Mouse (Mus musculus): ENCODE data around the gene Syce2. TPM values are rescaled to one million over a fixed set of nuclear protein-coding genes. Genes with fewer than 3 reads are reported as not detected.
A peak's percentile ranks its signal among the peaks of the same experiment; 100 is the strongest.

Syce2 gene
- polyA plus RNA-seq, 1 experiment from 2014 or later: 17.8 TPM

DNA sequence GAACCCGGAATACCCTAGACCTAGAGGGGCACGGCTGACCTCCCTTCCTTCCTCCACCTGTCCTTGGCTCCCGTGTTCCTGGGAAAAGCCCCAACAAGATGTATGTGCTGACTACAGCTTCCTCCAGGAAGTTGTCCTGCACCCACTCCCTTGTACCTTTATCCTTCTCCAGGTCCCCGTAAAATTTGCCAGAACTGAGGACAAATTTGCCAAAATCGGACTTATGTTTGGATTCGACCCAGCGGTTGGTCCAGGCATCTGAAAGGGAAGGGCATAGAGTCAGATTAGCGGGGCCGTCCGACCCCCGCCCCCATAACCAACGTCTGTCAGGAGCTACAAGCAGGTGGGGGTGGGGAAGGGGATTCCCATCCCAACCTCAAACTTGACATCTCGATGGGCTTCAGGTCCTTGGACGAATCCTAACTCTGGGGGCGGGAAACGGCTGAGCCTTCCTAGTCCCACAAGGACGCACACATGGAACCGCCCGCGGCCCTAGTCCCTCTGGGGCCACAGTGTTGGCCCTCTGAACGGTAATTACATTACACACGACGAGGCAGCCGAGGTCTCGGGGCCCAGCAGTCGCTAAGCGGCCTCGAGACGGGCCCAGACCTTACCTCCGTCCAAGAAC lies 25.7 kb upstream of the Syce2 start:
- Histone ChIP-seq H3K4me2 (peak overlapping the region; percentile 88), H3K27ac (peak overlapping the region; percentile 92), H3K4me1 (replicated peaks) (peaks cover 44% of the 10 kb centered on the region), H3K9ac (peak overlapping the region; percentile 98), H3K36me3 (peaks cover 39% of the 10 kb centered on the region), H3K9me3 (no peaks in the 10 kb centered on the region), H3K4me3 (peak overlapping the region; percentile 98), H3K27me3 (no peaks in the 10 kb centered on the region)
- under 1% methylated on average over 30 of the region's 30 CpGs for WGBS
- peak; percentile 46 for ATAC-seq (ENCODE audit: low FRiP score)

DNA sequence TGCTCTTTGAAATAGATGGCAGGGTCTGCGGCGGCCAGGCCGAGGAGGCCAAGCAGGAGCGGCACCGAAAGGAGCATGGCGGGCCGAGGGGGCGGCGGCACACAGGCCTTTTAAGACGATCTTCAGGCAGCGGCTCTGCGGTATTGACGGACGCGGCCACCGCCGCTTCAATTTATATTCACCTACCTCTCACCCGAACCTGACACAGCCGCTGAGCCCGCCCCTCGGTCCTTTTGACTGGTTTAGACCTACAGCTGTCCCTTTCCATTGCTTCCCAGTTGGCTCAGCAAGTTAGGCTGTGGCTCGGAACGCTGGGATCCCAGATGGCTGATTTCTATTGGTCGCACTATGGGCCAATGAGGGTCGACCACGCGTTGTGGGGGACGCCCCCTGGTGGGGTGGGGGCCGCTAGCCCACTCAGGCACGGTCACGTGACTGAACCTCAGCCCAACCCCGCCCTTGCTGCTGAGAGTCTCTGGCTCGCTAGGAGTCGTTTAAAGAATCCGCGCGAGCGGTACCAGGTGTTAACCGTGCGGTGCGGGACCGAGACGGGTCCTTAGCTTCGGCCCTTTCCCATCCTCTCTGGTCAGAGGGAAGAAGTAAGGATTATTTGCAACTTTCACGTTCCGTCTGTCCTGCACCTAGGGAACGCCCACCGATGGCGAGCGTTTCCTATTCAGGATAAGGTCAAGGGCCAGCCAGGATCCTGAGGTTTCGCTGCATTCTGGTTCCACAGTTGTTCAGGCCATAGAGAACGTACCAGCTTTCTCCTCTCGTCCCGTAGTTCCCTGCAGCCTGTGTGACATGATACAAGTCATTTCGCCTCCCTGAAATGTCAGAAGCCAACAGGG lies 25.0 kb upstream of the Syce2 start, which contains the start of gene Calr:
Gene Calr, minus strand, starts transcription at position 213 of the 851 bp plus-strand sequence.
- ATAC-seq (ENCODE audit: low FRiP score): peak; percentile 99

DNA sequence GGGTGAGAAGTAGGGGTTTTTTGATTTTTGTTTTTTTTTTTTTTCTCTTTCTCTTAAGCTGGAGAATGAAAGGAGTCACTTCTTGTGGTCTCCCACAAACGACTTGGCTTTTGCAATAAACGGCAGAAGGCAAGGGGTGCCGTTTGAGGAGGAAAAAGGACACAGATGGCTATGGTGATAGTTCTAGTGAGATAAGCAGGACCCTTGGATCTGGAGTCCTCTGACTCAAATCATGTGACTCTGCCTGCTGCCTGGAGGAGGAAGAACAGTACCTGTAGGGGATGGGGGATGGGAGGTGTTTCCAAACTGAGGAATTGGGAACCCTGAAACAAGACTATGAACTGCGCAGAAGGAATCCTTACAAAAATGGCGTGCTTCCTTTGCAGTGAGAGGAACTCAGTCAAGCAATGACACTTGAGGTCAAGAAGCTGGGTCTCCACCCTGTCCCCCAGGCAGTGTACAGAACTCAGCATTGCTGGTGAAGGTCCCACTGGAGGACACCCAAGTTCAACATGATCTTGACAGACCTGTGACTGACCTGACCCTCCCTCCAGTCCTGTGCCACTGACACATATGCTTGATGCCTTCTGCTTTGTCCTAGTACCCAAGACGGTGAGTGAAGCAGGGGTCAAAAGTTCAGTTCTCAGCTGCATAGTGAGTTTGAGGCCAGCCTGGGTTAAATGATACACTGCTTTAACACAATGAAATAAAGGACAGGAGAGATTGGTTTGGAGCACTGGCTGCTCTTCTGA lies 24.1 kb upstream of the Syce2 start:
- no peak for ATAC-seq (ENCODE audit: low FRiP score)
- Histone ChIP-seq H3K4me2 (peak overlapping the region; percentile 78), H3K36me3 (peaks cover 22% of the 10 kb centered on the region), H3K27ac (peak overlapping the region; percentile 87), H3K9me3 (no peaks in the 10 kb centered on the region), H3K9ac (peak overlapping the region; percentile 79), H3K27me3 (no peaks in the 10 kb centered on the region), H3K4me1 (replicated peaks) (peaks cover 35% of the 10 kb centered on the region), H3K4me3 (peak overlapping the region; percentile 98)
- 53% methylated on average over 6 of the region's 6 CpGs for WGBS

More for the DNA sequence above, 25.0 kb upstream of the Syce2 start, which contains the start of gene Calr:
- Histone ChIP-seq H3K4me3 (peak within 1 kb of the TSS; percentile 98), H3K36me3 (peaks cover 32% of the 10 kb centered on the region), H3K4me2 (peak within 1 kb of the TSS; percentile 88), H3K27me3 (no peaks in the 10 kb centered on the region), H3K9me3 (no peaks in the 10 kb centered on the region), H3K27ac (peak within 1 kb of the TSS; percentile 92), H3K9ac (peak within 1 kb of the TSS; percentile 98), H3K4me1 (replicated peaks) (peaks cover 43% of the 10 kb centered on the region)
- WGBS: under 1% methylated on average over 55 of the region's 55 CpGs

DNA sequence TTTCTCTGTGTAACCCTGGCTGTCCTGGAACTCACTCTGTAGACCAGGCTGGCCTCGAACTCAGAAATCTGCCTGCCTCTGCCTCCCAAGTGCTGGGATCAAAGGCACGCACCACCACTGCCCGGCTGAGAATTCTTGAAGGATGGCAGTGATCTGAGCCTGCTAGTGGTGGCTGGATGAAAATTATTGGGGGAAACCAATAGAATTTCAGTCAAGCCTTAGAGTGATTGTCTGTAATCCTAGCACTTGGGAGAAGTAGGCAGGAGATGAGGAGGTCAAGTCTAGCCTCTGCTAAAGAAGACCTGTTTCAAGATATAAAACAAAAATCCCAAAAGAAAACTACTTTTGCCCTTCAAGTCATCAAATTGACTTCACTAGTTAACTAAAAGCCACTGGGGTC lies 15.5 kb upstream of the Syce2 start:
- 93% methylated on average over 3 of the region's 3 CpGs for WGBS
- Histone ChIP-seq H3K4me3 (peak overlapping the region; percentile 84), H3K4me2 (no peak overlapping the region), H3K9me3 (no peaks in the 10 kb centered on the region), H3K27me3 (no peaks in the 10 kb centered on the region), H3K27ac (no peak overlapping the region; the same call in 1 of the 2 replicates), H3K4me1 (replicated peaks) (peaks cover 17% of the 10 kb centered on the region), H3K36me3 (peaks cover 24% of the 10 kb centered on the region), H3K9ac (no peak overlapping the region)
- peak; percentile 41 for ATAC-seq (ENCODE audit: low FRiP score)

DNA sequence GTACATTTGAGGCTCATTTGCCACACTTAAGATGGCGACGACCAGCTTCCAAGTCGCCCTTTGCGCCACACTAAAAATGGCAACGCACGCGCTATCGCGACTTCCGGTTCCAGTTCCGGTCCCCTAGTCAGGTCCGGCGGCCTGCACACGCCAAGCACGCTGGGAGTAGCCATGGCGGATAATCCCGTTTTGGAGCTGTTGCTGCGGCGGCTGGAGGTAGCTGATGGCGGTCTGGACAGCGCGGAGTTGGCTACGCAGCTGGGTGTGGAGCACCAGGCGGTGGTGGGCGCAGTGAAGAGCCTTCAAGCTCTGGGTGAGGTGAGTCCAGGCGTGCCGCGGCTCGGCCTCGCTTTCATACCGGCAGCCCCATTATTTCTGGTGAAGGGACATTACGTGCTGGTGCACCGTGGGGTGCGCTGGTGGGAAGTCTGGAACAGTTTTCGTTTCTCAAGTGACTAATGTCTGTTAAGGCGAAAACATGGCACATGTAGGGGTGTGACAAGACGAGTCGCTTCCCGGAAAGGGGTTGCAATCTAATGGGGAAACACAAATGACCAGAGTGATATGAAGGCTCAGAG lies 15.0 kb upstream of the Syce2 start, which contains the start of gene Farsa:
Gene Farsa, plus strand, starts transcription at position 126 of the 578 bp plus-strand sequence.
- Histone ChIP-seq H3K9me3 (no peaks in the 10 kb centered on the region), H3K36me3 (peaks cover 29% of the 10 kb centered on the region), H3K4me1 (replicated peaks) (peaks cover 17% of the 10 kb centered on the region), H3K4me2 (peak within 1 kb of the TSS; percentile 81), H3K9ac (peak within 1 kb of the TSS; percentile 82), H3K27me3 (no peaks in the 10 kb centered on the region), H3K27ac (peak within 1 kb of the TSS; percentile 85), H3K4me3 (peak within 1 kb of the TSS; percentile 84)
- ATAC-seq (ENCODE audit: low FRiP score): peak; percentile 92
- WGBS: under 1% methylated on average over 39 of the region's 39 CpGs

DNA sequence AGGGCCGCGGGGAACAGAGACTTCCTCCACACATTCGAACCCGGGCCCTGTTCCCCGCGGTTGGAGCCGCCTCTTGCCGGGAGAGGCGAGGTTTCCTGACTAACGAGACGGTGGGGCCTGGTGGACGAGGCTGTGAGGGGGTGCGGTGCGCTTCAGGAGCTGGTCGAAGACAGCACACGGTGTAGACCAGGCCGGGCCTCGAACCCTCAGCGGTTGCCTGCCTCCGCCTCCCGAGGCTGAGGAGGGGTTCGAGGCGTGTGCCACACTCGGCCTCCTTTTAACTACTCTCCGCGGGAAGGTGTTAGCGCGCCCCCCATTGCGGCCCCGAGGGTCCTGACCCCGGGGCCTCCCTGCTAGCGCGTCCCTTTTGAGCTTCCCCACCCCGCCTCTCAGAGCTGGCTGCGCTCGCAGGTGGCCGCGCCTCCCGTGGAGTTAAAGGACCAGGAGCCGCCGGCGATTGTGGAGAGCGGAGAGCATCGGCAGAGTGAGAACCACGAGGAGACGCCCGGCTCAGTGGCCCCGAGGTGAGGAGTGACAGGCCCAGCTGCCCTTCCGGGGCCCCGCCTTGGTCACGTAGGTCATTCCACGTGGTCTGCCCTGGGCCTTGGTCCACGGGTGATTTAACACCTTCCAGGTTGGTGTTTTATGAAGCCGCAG lies 526 bp downstream of the Syce2 start:
- peak; percentile 60 for ATAC-seq (ENCODE audit: low FRiP score)
- peaks cover 14% of the 10 kb centered on the region for H3K27me3 ChIP-seq
- H3K36me3 ChIP-seq: peaks cover 24% of the 10 kb centered on the region
- H3K27ac ChIP-seq: no peak overlapping the region
- H3K9me3 ChIP-seq: no peaks in the 10 kb centered on the region
- H3K4me3 ChIP-seq: peak overlapping the region; percentile 42
- WGBS: 2% methylated on average over 54 of the region's 54 CpGs
- peak overlapping the region; percentile 66 for H3K9ac ChIP-seq
- peaks cover 15% of the 10 kb centered on the region for H3K4me1 ChIP-seq (replicated peaks)
- peak overlapping the region; percentile 73 for H3K4me2 ChIP-seq

DNA sequence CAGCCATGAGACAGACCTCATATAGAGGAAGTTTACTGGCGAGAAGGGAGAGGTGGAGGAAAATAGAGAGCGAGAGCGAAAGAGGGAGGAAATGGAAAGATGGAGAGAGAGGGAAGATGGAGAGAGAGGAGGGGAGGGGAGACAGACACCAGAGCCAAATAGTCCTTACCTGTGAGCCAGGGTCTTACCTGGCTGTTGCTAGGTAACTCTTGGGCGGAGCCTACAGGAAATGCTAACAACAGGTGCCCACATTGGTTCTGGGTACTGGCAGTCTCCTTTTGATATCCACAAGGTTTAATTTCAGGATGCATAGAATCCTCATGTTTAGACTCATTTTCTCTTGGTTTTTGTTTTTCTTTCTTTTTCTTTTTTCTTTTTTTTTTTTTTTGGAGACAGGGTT lies 1.1 kb downstream of the Syce2 start:
- Histone ChIP-seq H3K36me3 (peaks cover 18% of the 10 kb centered on the region), H3K4me1 (replicated peaks) (peaks cover 20% of the 10 kb centered on the region), H3K27me3 (peaks cover 14% of the 10 kb centered on the region), H3K9ac (no peak overlapping the region), H3K27ac (no peak overlapping the region), H3K4me2 (peak overlapping the region; percentile 73; the same call in 1 of the 2 replicates), H3K9me3 (no peaks in the 10 kb centered on the region), H3K4me3 (peak overlapping the region; percentile 42; the same call in 1 of the 2 replicates)
- 72% methylated on average over 4 of the region's 4 CpGs for WGBS
- no peak for ATAC-seq (ENCODE audit: low FRiP score)

DNA sequence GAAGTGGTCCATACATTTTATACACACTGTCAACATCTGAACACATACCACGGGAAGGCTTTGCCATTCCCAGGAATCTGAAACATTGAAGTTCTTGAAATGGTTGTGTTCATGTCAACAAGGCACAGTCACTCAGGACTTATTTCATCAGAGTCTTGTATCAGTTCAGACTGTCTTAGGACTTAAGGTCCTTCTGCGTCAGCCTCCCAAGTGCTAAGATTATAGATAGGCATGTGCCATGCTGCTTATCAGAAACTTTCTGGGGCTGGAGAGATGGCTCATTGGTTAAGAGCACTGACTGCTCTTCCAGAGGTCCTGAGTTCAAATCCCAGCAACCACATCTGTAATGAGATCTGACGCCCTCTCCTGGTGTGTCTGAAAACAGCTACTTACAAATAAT lies 2.4 kb downstream of the Syce2 start:
- 92% methylated on average over 3 of the region's 3 CpGs for WGBS
- Histone ChIP-seq H3K4me2 (no peak overlapping the region), H3K4me1 (replicated peaks) (peaks cover 20% of the 10 kb centered on the region), H3K9me3 (no peaks in the 10 kb centered on the region), H3K9ac (no peak overlapping the region), H3K27ac (no peak overlapping the region), H3K4me3 (no peak overlapping the region), H3K36me3 (peaks cover 5% of the 10 kb centered on the region), H3K27me3 (peaks cover 14% of the 10 kb centered on the region)
- ATAC-seq (ENCODE audit: low FRiP score): no peak

DNA sequence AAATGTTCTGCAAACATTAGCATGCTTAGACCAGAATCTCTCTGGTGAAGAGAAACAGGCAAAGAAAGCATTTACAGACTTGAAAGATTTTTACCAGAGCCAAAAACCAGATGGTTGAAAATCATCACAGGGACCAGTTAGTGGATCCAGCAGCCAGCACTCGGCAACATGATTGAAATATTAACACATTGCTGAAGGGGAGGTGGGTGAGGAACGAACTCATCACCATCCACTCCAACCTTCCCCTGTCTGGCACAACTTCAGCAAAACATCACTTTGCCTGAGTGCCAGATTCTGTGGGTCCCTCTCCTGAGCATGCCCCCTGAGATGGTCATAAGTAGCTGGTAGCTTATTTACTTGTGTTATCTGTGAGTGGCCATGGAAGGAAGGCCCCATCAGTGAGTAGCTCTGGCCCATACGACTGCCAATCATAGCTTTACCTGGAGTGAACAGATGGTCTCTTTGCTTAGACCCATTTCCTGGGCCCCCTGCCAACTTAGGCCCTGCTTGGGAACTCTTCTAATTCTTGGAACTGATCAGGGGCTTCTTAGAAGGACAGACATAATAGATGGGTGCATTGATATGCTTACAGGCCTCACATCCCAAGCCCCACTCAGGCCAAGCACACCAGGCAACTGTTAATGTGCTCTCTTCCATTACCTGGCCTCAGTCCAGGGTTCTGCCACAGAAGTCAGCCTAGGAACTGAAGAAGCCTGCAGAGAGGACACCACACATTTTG lies 5.6 kb downstream of the Syce2 start:
- Histone ChIP-seq H3K27me3 (peaks cover 7% of the 10 kb centered on the region), H3K9me3 (no peaks in the 10 kb centered on the region), H3K27ac (peak overlapping the region; percentile 35; the same call in 1 of the 2 replicates), H3K4me2 (no peak overlapping the region), H3K4me1 (replicated peaks) (peaks cover 12% of the 10 kb centered on the region), H3K4me3 (no peak overlapping the region), H3K36me3 (no peaks in the 10 kb centered on the region), H3K9ac (peak overlapping the region; percentile 19; the same call in 1 of the 2 replicates)
- ATAC-seq (ENCODE audit: low FRiP score): peak; percentile 10; the same call in 1 of the 2 replicates
- WGBS: 78% methylated on average over 3 of the region's 3 CpGs

DNA sequence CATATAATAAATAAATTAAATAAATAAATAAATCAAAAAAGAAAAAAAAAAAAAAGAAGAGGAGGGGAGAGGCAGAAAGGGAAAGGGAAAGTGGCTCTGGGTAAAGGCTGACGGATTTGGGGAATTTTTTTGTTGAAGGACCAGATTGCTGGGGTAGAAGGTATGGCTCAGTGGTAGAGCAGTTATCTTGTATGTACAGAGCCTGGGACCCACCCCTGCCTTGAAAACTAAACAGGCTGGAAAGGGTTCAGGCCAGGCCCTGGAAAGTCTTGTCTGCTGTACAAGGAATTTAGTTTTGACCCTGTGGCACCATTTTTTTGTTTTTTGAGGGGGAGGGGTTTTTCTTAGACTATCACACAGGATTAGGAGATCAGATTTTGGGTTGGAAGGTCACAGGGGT lies 7.0 kb downstream of the Syce2 start:
- H3K4me2 ChIP-seq: no peak overlapping the region
- no peak for ATAC-seq (ENCODE audit: low FRiP score)
- no peaks in the 10 kb centered on the region for H3K27me3 ChIP-seq
- no peak overlapping the region for H3K9ac ChIP-seq
- whole genome bisulfite sequencing: 86% methylated on average over 1 of the region's 1 CpGs
- no peaks in the 10 kb centered on the region for H3K9me3 ChIP-seq
- H3K4me3 ChIP-seq: no peak overlapping the region
- H3K27ac ChIP-seq: no peak overlapping the region
- H3K4me1 ChIP-seq (replicated peaks): peaks cover 6% of the 10 kb centered on the region; the same call in 1 of the 2 replicates
- no peaks in the 10 kb centered on the region for H3K36me3 ChIP-seq

DNA sequence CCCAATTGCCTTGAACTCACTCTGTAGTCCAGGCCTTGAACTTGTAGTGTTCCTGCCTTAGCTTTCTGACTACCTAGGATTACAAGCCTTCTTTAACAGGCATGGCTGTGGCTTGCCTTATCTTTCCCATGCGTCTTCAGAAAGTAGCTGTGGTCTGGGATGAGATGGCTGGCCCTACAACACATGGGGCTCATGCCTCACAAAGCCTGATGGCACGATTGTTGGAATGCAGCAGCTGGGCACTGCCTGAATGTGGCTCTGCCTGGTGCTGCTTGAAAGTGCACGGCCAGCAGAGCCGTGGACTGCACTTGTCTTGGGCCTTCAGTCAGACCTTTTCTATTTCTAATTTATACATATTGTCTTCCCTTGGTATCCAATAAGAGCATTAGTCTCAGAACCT lies 12.8 kb downstream of the Syce2 start:
- no peak overlapping the region for H3K4me2 ChIP-seq
- no peak overlapping the region for H3K27ac ChIP-seq
- no peaks in the 10 kb centered on the region for H3K9me3 ChIP-seq
- ATAC-seq (ENCODE audit: low FRiP score): no peak
- H3K27me3 ChIP-seq: no peaks in the 10 kb centered on the region
- H3K9ac ChIP-seq: no peak overlapping the region
- H3K4me1 ChIP-seq (replicated peaks): no peaks in the 10 kb centered on the region
- no peak overlapping the region for H3K4me3 ChIP-seq
- WGBS: 90% methylated on average over 4 of the region's 4 CpGs
- H3K36me3 ChIP-seq: peaks cover 45% of the 10 kb centered on the region

All from hindbrain, embryonic 13.5 days (tissue).